Mouse (Mus musculus): Measurements from ENCODE around the gene Clk2.

- TF ChIP-seq POLR2A (IDR thresholded peaks at IDR 0.05; ENCODE audit: extremely low read depth, insufficient read depth, low read length) (no peak), CTCF (IDR thresholded peaks at IDR 0.05; ENCODE audit: low read depth, low read length) (no peak)
These were observed 56.6 kb downstream of the Clk2 start for GRCm38 (mm10) chr3:89221167-89221566.
